Mouse (Mus musculus): Measurements from ENCODE around the gene Ptpn14. TPM values are rescaled to one million over a fixed set of nuclear protein-coding genes. Genes with fewer than 3 reads are reported as not detected.
A peak's percentile ranks its signal among the peaks of the same experiment; 100 is the strongest.

The Ptpn14 gene
- polyA plus RNA-seq, 1 experiment from 2014 or later, result 11.0 TPM

GRCm38 (mm10) chr1:189854646-189855045, 126.6 kb downstream of the Ptpn14 start:
- Histone ChIP-seq H3K36me3 (ENCODE audit: control insufficient read depth, insufficient read depth, low read length) (peaks cover 75% of the 10 kb centered on the region), H3K4me3 (ENCODE audit: control insufficient read depth in 1 of 2, insufficient read depth in 1 of 2, low read depth in 1 of 2, low read length in 2 of 2) (no peak overlapping the region), H3K9me3 (ENCODE audit: control insufficient read depth, low read length) (no peaks in the 10 kb centered on the region), H3K4me2 (ENCODE audit: low read length) (no peak overlapping the region), H3K27me3 (ENCODE audit: control insufficient read depth, insufficient read depth, low read length) (no peaks in the 10 kb centered on the region), H3K4me1 (ENCODE audit: control insufficient read depth in 2 of 2, insufficient read depth in 2 of 2, low read length in 2 of 2) (peaks cover 1 to 2% of the 10 kb centered on the region in 2 experiments; a peak in 1 of 4 replicates), H3K27ac (replicated peaks in 1 of 2; ENCODE audit: control insufficient read depth in 1 of 2, insufficient read depth in 1 of 2, low read depth in 2 of 2, low read length in 2 of 2) (no peak overlapping the region), H3K9ac (ENCODE audit: low read length) (no peak overlapping the region)
- no peak for ATAC-seq (ENCODE audit: insufficient number of reproducible peaks, insufficient read depth, low FRiP score, low read depth)
- WGBS, result 89% methylated on average over 13 of the region's 13 CpGs

DNA sequence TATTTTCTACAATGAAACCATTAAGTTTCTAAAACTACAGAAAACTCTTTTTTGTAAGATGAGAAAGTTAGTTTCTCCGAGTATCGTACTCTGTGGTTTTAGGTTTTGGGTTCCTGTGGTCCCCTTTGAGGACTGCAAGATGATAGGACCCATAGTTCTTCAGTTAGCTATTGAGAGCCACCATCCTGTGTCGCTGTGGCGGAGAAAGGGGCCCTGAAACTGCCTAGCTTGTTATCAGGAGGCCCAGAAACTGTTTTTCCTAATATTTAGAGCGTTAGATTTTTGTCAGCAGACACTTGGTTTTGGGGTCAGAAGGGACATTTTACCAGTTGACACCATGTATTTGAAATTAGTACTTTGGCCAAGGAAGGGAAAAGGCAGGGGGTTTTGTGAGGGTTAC, 127.7 kb downstream of the Ptpn14 start:
- Histone ChIP-seq H3K4me1 (ENCODE audit: control insufficient read depth in 2 of 2, insufficient read depth in 2 of 2, low read length in 2 of 2) (peaks cover 5 to 8% of the 10 kb centered on the region in 2 experiments; a peak in 2 of 4 replicates), H3K27ac (replicated peaks in 1 of 2; ENCODE audit: control insufficient read depth in 1 of 2, insufficient read depth in 1 of 2, low read depth in 2 of 2, low read length in 2 of 2) (no peak overlapping the region), H3K4me3 (ENCODE audit: control insufficient read depth in 1 of 2, insufficient read depth in 1 of 2, low read depth in 1 of 2, low read length in 2 of 2) (no peak overlapping the region), H3K36me3 (ENCODE audit: control insufficient read depth, insufficient read depth, low read length) (peaks cover 67% of the 10 kb centered on the region), H3K9me3 (ENCODE audit: control insufficient read depth, low read length) (no peaks in the 10 kb centered on the region), H3K9ac (ENCODE audit: low read length) (no peak overlapping the region), H3K4me2 (ENCODE audit: low read length) (no peak overlapping the region), H3K27me3 (ENCODE audit: control insufficient read depth, insufficient read depth, low read length) (no peaks in the 10 kb centered on the region)
- no peak for ATAC-seq (ENCODE audit: insufficient number of reproducible peaks, insufficient read depth, low FRiP score, low read depth)
- 91% methylated on average over 5 of the region's 5 CpGs for WGBS

GRCm38 (mm10) chr1:189858377-189858776, 130.3 kb downstream of the Ptpn14 start:
- H3K4me2 ChIP-seq (ENCODE audit: low read length), result no peak overlapping the region
- H3K9ac ChIP-seq (ENCODE audit: low read length), result no peak overlapping the region
- H3K4me3 ChIP-seq (ENCODE audit: control insufficient read depth in 1 of 2, insufficient read depth in 1 of 2, low read depth in 1 of 2, low read length in 2 of 2), result no peak overlapping the region
- no peaks in the 10 kb centered on the region for H3K27me3 ChIP-seq (ENCODE audit: control insufficient read depth, insufficient read depth, low read length)
- WGBS, result 86% methylated on average over 6 of the region's 6 CpGs
- no peak overlapping the region for H3K27ac ChIP-seq (replicated peaks in 1 of 2; ENCODE audit: control insufficient read depth in 1 of 2, insufficient read depth in 1 of 2, low read depth in 2 of 2, low read length in 2 of 2)
- peaks cover 7 to 8% of the 10 kb centered on the region in 2 experiments; a peak in 2 of 4 replicates for H3K4me1 ChIP-seq (ENCODE audit: control insufficient read depth in 2 of 2, insufficient read depth in 2 of 2, low read length in 2 of 2)
- no peak for ATAC-seq (ENCODE audit: insufficient number of reproducible peaks, insufficient read depth, low FRiP score, low read depth)
- H3K36me3 ChIP-seq (ENCODE audit: control insufficient read depth, insufficient read depth, low read length), result peaks cover 58% of the 10 kb centered on the region
- H3K9me3 ChIP-seq (ENCODE audit: control insufficient read depth, low read length), result no peaks in the 10 kb centered on the region

DNA sequence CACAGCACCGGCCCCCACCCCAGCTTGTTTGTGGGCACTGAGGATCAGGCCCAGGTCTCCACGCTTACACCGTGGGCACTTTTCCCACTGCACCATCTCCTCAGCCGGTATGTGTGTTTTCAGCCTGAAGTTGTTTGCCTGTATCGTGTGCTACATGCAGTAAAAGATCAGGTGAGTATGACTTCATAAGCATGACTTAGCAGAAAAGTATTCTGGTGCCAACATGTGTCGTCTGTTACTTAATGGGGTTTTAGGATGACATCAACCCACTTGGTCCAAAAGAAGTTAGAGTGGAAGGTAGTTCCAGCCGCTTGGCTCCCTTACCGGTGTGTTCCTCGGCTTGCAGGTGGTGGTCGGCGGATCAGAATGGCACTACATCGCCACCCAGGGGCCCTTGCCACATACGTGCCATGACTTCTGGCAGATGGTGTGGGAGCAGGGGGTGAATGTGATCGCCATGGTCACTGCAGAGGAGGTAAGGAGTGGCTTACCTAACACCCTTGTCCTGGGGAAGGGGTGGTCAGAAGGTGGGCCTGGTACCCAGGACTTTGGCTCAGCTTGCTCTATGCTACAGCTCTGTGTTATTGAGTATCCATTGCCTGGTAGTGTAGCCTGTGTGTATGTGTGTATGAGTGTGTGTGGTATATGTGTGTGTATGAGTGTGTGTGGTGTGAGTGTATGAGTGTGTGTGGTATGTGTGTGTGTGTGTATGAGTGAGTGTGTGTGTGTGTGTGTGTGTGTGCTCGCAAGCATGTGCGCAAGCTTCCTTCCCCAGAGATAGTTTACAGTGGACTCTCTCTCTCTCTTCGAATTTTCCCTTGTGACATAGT, 132.3 kb downstream of the Ptpn14 start:
- Histone ChIP-seq H3K4me2 (ENCODE audit: low read length) (no peak overlapping the region), H3K27ac (replicated peaks in 1 of 2; ENCODE audit: control insufficient read depth in 1 of 2, insufficient read depth in 1 of 2, low read depth in 2 of 2, low read length in 2 of 2) (peak overlapping the region; percentile 27 to 73; a peak in 3 of 4 replicates), H3K4me3 (ENCODE audit: control insufficient read depth in 1 of 2, insufficient read depth in 1 of 2, low read depth in 1 of 2, low read length in 2 of 2) (no peak overlapping the region), H3K36me3 (ENCODE audit: control insufficient read depth, insufficient read depth, low read length) (peaks cover 53% of the 10 kb centered on the region), H3K4me1 (ENCODE audit: control insufficient read depth in 2 of 2, insufficient read depth in 2 of 2, low read length in 2 of 2) (peaks cover 9 to 11% of the 10 kb centered on the region in 2 experiments; a peak in 3 of 4 replicates), H3K27me3 (ENCODE audit: control insufficient read depth, insufficient read depth, low read length) (no peaks in the 10 kb centered on the region), H3K9me3 (ENCODE audit: control insufficient read depth, low read length) (no peaks in the 10 kb centered on the region), H3K9ac (ENCODE audit: low read length) (no peak overlapping the region; the same call in 1 of the 2 replicates)
- ATAC-seq (ENCODE audit: insufficient number of reproducible peaks, insufficient read depth, low FRiP score, low read depth), result no peak
- WGBS, result 76% methylated on average over 17 of the region's 17 CpGs

- no peaks in the 10 kb centered on the region for H3K9me3 ChIP-seq (ENCODE audit: control insufficient read depth, low read length)
- no peak overlapping the region for H3K4me3 ChIP-seq (ENCODE audit: control insufficient read depth in 1 of 2, insufficient read depth in 1 of 2, low read depth in 1 of 2, low read length in 2 of 2)
- peak; percentile 73 for ATAC-seq (ENCODE audit: insufficient number of reproducible peaks, insufficient read depth, low FRiP score, low read depth)
- peaks cover 57% of the 10 kb centered on the region for H3K36me3 ChIP-seq (ENCODE audit: control insufficient read depth, insufficient read depth, low read length)
- peak overlapping the region; percentile 27 to 73; a peak in 3 of 4 replicates for H3K27ac ChIP-seq (replicated peaks in 1 of 2; ENCODE audit: control insufficient read depth in 1 of 2, insufficient read depth in 1 of 2, low read depth in 2 of 2, low read length in 2 of 2)
- no peaks in the 10 kb centered on the region for H3K27me3 ChIP-seq (ENCODE audit: control insufficient read depth, insufficient read depth, low read length)
- no peak overlapping the region for H3K9ac ChIP-seq (ENCODE audit: low read length)
- WGBS, result 60% methylated on average over 12 of the region's 12 CpGs
- H3K4me2 ChIP-seq (ENCODE audit: low read length), result no peak overlapping the region
- peaks cover 11 to 13% of the 10 kb centered on the region in 2 experiments; a peak in 3 of 4 replicates for H3K4me1 ChIP-seq (ENCODE audit: control insufficient read depth in 2 of 2, insufficient read depth in 2 of 2, low read length in 2 of 2)
Observed at GRCm38 (mm10) chr1:189860942-189861315, 132.9 kb downstream of the Ptpn14 start.

DNA sequence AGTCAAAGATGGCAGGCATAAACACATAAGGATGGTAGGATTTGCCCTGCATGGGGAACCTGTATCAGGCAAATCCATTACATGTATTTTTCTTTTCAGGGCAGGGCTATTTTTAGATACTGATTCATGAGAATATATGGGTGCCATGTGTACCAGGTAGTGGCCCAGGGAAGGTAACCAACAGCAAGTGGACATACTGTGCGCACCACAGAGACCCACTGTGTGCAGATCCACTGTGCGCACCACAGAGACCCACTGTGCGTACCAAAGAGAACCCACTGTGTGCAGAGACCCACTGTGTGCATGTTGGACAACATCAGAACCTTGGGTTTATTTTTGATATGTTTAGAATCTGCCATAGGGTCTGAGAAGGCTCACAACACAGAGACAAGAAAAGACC, 135.7 kb downstream of the Ptpn14 start:
- WGBS, result 92% methylated on average over 3 of the region's 3 CpGs
- Histone ChIP-seq H3K36me3 (ENCODE audit: control insufficient read depth, insufficient read depth, low read length) (peaks cover 37% of the 10 kb centered on the region), H3K4me2 (ENCODE audit: low read length) (no peak overlapping the region), H3K27ac (replicated peaks in 1 of 2; ENCODE audit: control insufficient read depth in 1 of 2, insufficient read depth in 1 of 2, low read depth in 2 of 2, low read length in 2 of 2) (no peak overlapping the region), H3K27me3 (ENCODE audit: control insufficient read depth, insufficient read depth, low read length) (no peaks in the 10 kb centered on the region), H3K4me3 (ENCODE audit: control insufficient read depth in 1 of 2, insufficient read depth in 1 of 2, low read depth in 1 of 2, low read length in 2 of 2) (no peak overlapping the region), H3K9me3 (ENCODE audit: control insufficient read depth, low read length) (no peaks in the 10 kb centered on the region), H3K9ac (ENCODE audit: low read length) (no peak overlapping the region), H3K4me1 (ENCODE audit: control insufficient read depth in 2 of 2, insufficient read depth in 2 of 2, low read length in 2 of 2) (peaks cover 27 to 34% of the 10 kb centered on the region in 2 experiments)
- no peak for ATAC-seq (ENCODE audit: insufficient number of reproducible peaks, insufficient read depth, low FRiP score, low read depth)

DNA sequence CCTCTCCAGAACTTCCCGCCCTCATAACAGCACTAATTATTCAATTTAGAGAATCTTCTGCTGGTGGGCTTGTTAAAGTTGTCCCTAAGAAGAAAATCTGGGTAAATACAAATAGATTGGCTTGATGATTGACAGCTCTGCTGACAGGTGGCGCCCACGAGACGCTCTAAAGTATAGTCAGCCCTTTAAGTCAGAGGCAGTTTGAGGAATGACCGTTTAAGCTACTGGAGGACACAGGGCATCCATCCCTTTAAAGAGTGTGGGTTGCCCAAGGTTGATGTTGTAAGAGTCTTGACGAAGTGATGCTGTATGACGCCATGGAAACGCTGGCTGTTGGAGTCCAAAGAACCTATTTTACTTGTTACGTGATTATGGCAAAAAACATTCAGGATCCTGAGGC, 136.2 kb downstream of the Ptpn14 start:
- 69% methylated on average over 9 of the region's 9 CpGs for WGBS

More for the DNA sequence above, 136.2 kb downstream of the Ptpn14 start:
- no peak for ATAC-seq (ENCODE audit: insufficient number of reproducible peaks, insufficient read depth, low FRiP score, low read depth)
- no peak overlapping the region for H3K9ac ChIP-seq (ENCODE audit: low read length)
- H3K9me3 ChIP-seq (ENCODE audit: control insufficient read depth, low read length), result no peaks in the 10 kb centered on the region
- peaks cover 28 to 34% of the 10 kb centered on the region in 2 experiments for H3K4me1 ChIP-seq (ENCODE audit: control insufficient read depth in 2 of 2, insufficient read depth in 2 of 2, low read length in 2 of 2)
- no peak overlapping the region for H3K4me3 ChIP-seq (ENCODE audit: control insufficient read depth in 1 of 2, insufficient read depth in 1 of 2, low read depth in 1 of 2, low read length in 2 of 2)
- H3K36me3 ChIP-seq (ENCODE audit: control insufficient read depth, insufficient read depth, low read length), result peaks cover 37% of the 10 kb centered on the region
- H3K27ac ChIP-seq (replicated peaks in 1 of 2; ENCODE audit: control insufficient read depth in 1 of 2, insufficient read depth in 1 of 2, low read depth in 2 of 2, low read length in 2 of 2), result no peak overlapping the region; a peak in 1 of 4 replicates
- no peak overlapping the region for H3K4me2 ChIP-seq (ENCODE audit: low read length)
- no peaks in the 10 kb centered on the region for H3K27me3 ChIP-seq (ENCODE audit: control insufficient read depth, insufficient read depth, low read length)

Data from heart, embryonic 14.5 days (tissue).